Mouse (Mus musculus): Measurements from ENCODE around the gene Muc5ac. TPM values are rescaled to one million over a fixed set of nuclear protein-coding genes. Genes with fewer than 3 reads are reported as not detected.

The Muc5ac gene
- polyA plus RNA-seq (2015; fragmentation: Nextera tagmentation; extraction: Ambion mirVana) = not detected in 2 replicates

DNA sequence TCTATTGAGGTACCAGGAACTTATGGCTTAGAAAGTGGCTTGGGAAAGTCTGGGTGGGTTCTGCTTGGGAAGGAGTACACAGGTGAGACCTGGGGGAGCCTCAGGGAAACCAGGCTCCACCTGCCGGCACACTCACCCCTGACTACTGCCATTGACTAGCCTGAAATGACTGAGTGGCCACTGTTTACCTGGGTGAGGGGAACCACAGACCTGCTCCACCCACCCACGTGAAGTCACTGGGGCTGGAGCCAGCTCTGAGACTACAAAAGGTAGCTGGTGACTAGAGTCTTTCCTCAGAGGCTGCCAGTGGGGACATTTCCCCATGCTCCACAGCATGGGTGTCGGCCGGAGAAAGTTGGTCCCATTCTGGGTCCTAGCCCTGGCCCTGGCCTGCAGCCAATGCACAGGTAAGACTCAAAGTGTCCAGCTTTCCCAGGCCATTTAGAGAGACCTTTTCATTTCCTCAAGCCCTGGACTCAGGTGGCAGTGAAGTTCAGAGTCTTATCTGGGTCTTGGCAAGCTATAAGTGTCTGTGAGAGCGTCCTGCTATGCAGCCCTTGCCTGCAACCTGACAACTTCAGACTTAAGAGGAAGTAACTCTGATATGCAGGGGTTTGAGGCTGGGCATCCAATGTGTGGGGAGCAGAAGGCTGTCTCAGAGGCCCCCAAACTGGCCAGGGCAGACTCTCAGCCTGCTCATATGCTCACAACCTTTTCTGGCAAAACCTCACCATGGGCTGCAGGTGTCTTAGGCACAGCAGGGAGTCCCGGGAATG, at the start of gene Muc5ac:
Gene Muc5ac, plus strand, starts transcription at position 296 of the 776 bp plus-strand sequence.
- Histone ChIP-seq H3K4me2 (replicated peaks) (no peak within 1 kb of the TSS), H3K9ac (replicated peaks) (no peak within 1 kb of the TSS), H3K27me3 (no peaks in the 10 kb centered on the region), H3K27ac (no peak within 1 kb of the TSS), H3K4me1 (replicated peaks) (no peaks in the 10 kb centered on the region), H3K9me3 (no peaks in the 10 kb centered on the region), H3K36me3 (no peaks in the 10 kb centered on the region), H3K4me3 (replicated peaks) (no peak within 1 kb of the TSS)
- 86% methylated on average over 6 of the region's 6 CpGs for WGBS
- ATAC-seq = no peak

- WGBS = 90% methylated on average over 7 of the region's 7 CpGs
- no peak overlapping the region for H3K4me3 ChIP-seq (replicated peaks)
- no peak overlapping the region for H3K27ac ChIP-seq
- H3K4me1 ChIP-seq (replicated peaks) = no peaks in the 10 kb centered on the region
- no peak overlapping the region for H3K9ac ChIP-seq (replicated peaks)
- no peaks in the 10 kb centered on the region for H3K9me3 ChIP-seq
- ATAC-seq = no peak
- H3K27me3 ChIP-seq = no peaks in the 10 kb centered on the region
- H3K36me3 ChIP-seq = no peaks in the 10 kb centered on the region
- H3K4me2 ChIP-seq (replicated peaks) = no peak overlapping the region
Measured at GRCm38 (mm10) chr7:141747451-141748100, 41.2 kb upstream of the Muc5ac start.

- no peak overlapping the region for H3K4me2 ChIP-seq (replicated peaks)
- H3K4me1 ChIP-seq (replicated peaks) = no peaks in the 10 kb centered on the region
- no peak overlapping the region for H3K9ac ChIP-seq (replicated peaks)
- no peak overlapping the region for H3K4me3 ChIP-seq (replicated peaks)
- no peak overlapping the region for H3K27ac ChIP-seq
- no peaks in the 10 kb centered on the region for H3K27me3 ChIP-seq
- no peak for ATAC-seq
- no peaks in the 10 kb centered on the region for H3K36me3 ChIP-seq
- H3K9me3 ChIP-seq = no peaks in the 10 kb centered on the region
- 86% methylated on average over 6 of the region's 6 CpGs for WGBS
Measured at GRCm38 (mm10) chr7:141752513-141752912, 36.3 kb upstream of the Muc5ac start.

DNA sequence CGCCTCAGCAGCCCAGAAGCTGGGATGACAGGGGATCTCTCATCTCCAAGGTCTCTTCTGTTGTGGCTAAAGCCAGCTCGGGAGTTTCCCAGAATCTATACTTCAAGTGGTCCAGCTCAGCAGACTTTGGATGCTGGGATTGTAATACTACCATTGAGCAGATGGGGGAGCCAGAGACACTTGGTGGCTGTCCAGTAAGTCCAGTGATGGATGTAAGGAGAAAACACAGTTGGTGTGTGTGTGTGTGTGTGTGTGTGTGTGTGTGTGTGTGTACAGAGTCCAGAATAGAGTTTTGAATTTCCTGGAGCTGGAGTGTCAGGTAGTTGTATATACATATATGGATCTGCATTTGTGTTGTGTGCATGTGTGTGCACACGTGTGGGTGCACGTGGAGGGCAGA, 32.9 kb upstream of the Muc5ac start:
- 53% methylated on average over 4 of the region's 4 CpGs for WGBS
- H3K9ac ChIP-seq (replicated peaks) = no peak overlapping the region
- H3K4me3 ChIP-seq (replicated peaks) = no peak overlapping the region
- no peaks in the 10 kb centered on the region for H3K4me1 ChIP-seq (replicated peaks)
- H3K27me3 ChIP-seq = no peaks in the 10 kb centered on the region
- no peak overlapping the region for H3K27ac ChIP-seq
- no peaks in the 10 kb centered on the region for H3K9me3 ChIP-seq
- peak; percentile 70; the same call in 1 of the 2 replicates for ATAC-seq
- no peak overlapping the region for H3K4me2 ChIP-seq (replicated peaks)
- no peaks in the 10 kb centered on the region for H3K36me3 ChIP-seq

GRCm38 (mm10) chr7:141758291-141758690, 30.5 kb upstream of the Muc5ac start:
- no peak overlapping the region for H3K4me2 ChIP-seq (replicated peaks)
- H3K27ac ChIP-seq = no peak overlapping the region
- 82% methylated on average over 4 of the region's 4 CpGs for WGBS
- H3K9me3 ChIP-seq = no peaks in the 10 kb centered on the region
- no peak overlapping the region for H3K9ac ChIP-seq (replicated peaks)
- H3K27me3 ChIP-seq = no peaks in the 10 kb centered on the region
- H3K4me3 ChIP-seq (replicated peaks) = no peak overlapping the region
- no peak for ATAC-seq
- H3K4me1 ChIP-seq (replicated peaks) = no peaks in the 10 kb centered on the region
- no peaks in the 10 kb centered on the region for H3K36me3 ChIP-seq

GRCm38 (mm10) chr7:141770521-141770920, 18.3 kb upstream of the Muc5ac start:
- H3K9ac ChIP-seq (replicated peaks) = no peak overlapping the region
- 93% methylated on average over 3 of the region's 3 CpGs for WGBS
- no peaks in the 10 kb centered on the region for H3K27me3 ChIP-seq
- H3K27ac ChIP-seq = no peak overlapping the region
- no peak overlapping the region for H3K4me3 ChIP-seq (replicated peaks)
- ATAC-seq = no peak
- peaks cover 10% of the 10 kb centered on the region for H3K4me1 ChIP-seq (replicated peaks)
- H3K9me3 ChIP-seq = no peaks in the 10 kb centered on the region
- no peaks in the 10 kb centered on the region for H3K36me3 ChIP-seq
- no peak overlapping the region for H3K4me2 ChIP-seq (replicated peaks)

DNA sequence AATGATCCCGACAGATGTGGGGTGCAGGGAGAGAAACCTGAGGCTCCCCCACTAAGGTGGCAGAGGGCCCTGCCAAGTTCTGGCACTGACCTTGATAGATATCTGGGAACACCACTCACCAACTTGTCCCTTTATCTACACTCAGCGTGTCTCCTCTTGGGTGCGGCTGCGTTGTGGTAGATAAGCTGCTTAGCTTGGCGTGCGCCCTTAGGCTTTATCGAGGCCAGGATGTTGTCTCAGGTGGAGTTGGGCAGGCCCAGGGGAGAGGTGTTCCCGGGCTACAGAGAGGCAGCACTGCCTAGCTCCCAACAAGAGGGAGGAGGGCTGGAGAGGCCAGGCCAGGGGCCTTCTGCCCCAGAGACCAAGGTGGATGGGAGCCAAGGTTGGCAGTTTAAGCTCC, 17.8 kb upstream of the Muc5ac start:
- WGBS = 85% methylated on average over 8 of the region's 8 CpGs
- H3K27me3 ChIP-seq = no peaks in the 10 kb centered on the region
- H3K9me3 ChIP-seq = no peaks in the 10 kb centered on the region
- ATAC-seq = no peak
- H3K4me2 ChIP-seq (replicated peaks) = no peak overlapping the region
- H3K9ac ChIP-seq (replicated peaks) = no peak overlapping the region
- peaks cover 10% of the 10 kb centered on the region for H3K4me1 ChIP-seq (replicated peaks)
- H3K4me3 ChIP-seq (replicated peaks) = no peak overlapping the region
- no peaks in the 10 kb centered on the region for H3K36me3 ChIP-seq
- no peak overlapping the region for H3K27ac ChIP-seq

DNA sequence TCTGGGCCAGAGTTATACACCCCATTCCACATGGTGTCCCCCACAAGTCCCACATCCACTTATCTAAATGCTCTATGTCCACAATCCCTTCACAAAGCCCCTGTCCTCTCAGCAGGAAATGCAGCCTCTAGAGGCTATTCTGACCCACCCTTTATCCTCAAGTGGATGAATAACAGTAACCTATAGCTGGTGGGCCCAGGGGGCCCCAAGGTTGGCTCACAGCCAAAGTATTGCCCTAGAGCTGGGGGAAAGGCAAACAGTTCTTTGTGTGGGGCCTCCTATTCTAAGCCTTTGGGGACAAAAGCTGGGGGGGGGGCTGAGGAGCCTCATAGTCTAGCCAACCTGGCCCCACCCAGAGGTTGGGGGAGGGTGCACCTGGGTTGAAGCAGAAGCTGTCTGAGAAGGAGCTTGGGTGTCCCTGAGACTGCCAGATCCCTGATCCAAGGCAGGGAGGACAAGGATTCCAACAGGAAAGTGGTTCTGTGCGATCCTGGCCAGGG, 16.7 kb upstream of the Muc5ac start:
- Histone ChIP-seq H3K27me3 (no peaks in the 10 kb centered on the region), H3K4me1 (replicated peaks) (peaks cover 10% of the 10 kb centered on the region), H3K4me3 (replicated peaks) (no peak overlapping the region), H3K4me2 (replicated peaks) (no peak overlapping the region), H3K27ac (no peak overlapping the region), H3K9me3 (no peaks in the 10 kb centered on the region), H3K36me3 (no peaks in the 10 kb centered on the region), H3K9ac (replicated peaks) (no peak overlapping the region)
- WGBS = 63% methylated on average over 1 of the region's 1 CpGs
- ATAC-seq = no peak

GRCm38 (mm10) chr7:141774855-141775254, 13.9 kb upstream of the Muc5ac start:
- WGBS = 94% methylated on average over 2 of the region's 2 CpGs
- Histone ChIP-seq H3K4me2 (replicated peaks) (no peak overlapping the region), H3K4me3 (replicated peaks) (no peak overlapping the region), H3K9me3 (no peaks in the 10 kb centered on the region), H3K4me1 (replicated peaks) (peaks cover 10% of the 10 kb centered on the region), H3K27ac (no peak overlapping the region), H3K36me3 (no peaks in the 10 kb centered on the region), H3K27me3 (no peaks in the 10 kb centered on the region), H3K9ac (replicated peaks) (no peak overlapping the region)
- ATAC-seq = no peak

- Histone ChIP-seq H3K36me3 (no peaks in the 10 kb centered on the region), H3K4me3 (replicated peaks) (no peak overlapping the region), H3K9ac (replicated peaks) (no peak overlapping the region), H3K27ac (no peak overlapping the region), H3K4me1 (replicated peaks) (peaks cover 10% of the 10 kb centered on the region), H3K4me2 (replicated peaks) (no peak overlapping the region), H3K27me3 (no peaks in the 10 kb centered on the region), H3K9me3 (no peaks in the 10 kb centered on the region)
- no peak for ATAC-seq
- WGBS = 90% methylated on average over 5 of the region's 5 CpGs
Measured at GRCm38 (mm10) chr7:141776199-141776598, 12.6 kb upstream of the Muc5ac start.

GRCm38 (mm10) chr7:141794251-141794650, 5.5 kb downstream of the Muc5ac start:
- Histone ChIP-seq H3K4me2 (replicated peaks) (no peak overlapping the region), H3K27ac (no peak overlapping the region), H3K9me3 (peaks cover 3% of the 10 kb centered on the region; the same call in 1 of the 2 replicates), H3K27me3 (no peaks in the 10 kb centered on the region), H3K36me3 (no peaks in the 10 kb centered on the region), H3K9ac (replicated peaks) (no peak overlapping the region), H3K4me1 (replicated peaks) (no peaks in the 10 kb centered on the region), H3K4me3 (replicated peaks) (no peak overlapping the region)
- no peak for ATAC-seq
- 97% methylated on average over 1 of the region's 1 CpGs for WGBS

- Histone ChIP-seq H3K4me2 (replicated peaks) (no peak overlapping the region), H3K9ac (replicated peaks) (no peak overlapping the region), H3K36me3 (no peaks in the 10 kb centered on the region), H3K4me3 (replicated peaks) (no peak overlapping the region), H3K27ac (no peak overlapping the region), H3K4me1 (replicated peaks) (no peaks in the 10 kb centered on the region), H3K9me3 (no peaks in the 10 kb centered on the region), H3K27me3 (no peaks in the 10 kb centered on the region)
- WGBS = 87% methylated on average over 6 of the region's 7 CpGs
- ATAC-seq = no peak
Measured at GRCm38 (mm10) chr7:141803206-141803605, 14.4 kb downstream of the Muc5ac start.

Measured in midbrain, embryonic 13.5 days (tissue).